Mouse (Mus musculus) liver, embryonic 14.5 days (tissue): ENCODE results near the gene Kcne2.

Experiments used
- CTCF ChIP-seq: IDR thresholded peaks from 2 replicates; pipeline ENCODE4 v1.5.1; 2016; ENCODE audit warnings: antibody characterized with exemption, low read depth, control low read depth
- EP300 ChIP-seq: IDR thresholded peaks from 2 replicates; pipeline ENCODE4 v1.6.1; 2016; ENCODE audit warnings: antibody characterized with exemption, low read depth

DNA sequence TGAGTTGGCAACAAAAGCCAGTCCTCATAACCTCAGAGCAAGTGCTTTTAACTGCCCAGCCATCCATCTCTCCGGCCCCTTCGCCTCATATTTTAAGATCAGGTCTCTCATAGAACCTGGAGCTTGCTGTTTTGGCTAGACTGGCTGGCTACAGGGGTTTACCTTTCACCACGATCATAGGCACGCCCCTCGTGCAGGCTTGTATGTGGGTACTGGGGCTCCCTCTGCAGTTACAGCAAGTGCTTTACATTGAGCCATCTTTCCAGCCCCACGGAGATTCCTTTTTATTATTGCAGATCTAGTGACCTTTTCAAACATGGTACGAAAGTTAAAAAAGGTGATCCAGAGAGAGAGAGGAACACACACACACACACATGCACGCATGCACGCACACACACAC is 42.4 kb downstream of the Kcne2 start:
- no peak; the same call in 1 of the 2 replicates for TF ChIP-seq CTCF
- TF ChIP-seq EP300, result no peak
